Mouse (Mus musculus): ENCODE measurements around the gene Naa10.
A peak's percentile ranks its signal among the peaks of the same experiment; 100 is the strongest.

Naa10 gene

DNA sequence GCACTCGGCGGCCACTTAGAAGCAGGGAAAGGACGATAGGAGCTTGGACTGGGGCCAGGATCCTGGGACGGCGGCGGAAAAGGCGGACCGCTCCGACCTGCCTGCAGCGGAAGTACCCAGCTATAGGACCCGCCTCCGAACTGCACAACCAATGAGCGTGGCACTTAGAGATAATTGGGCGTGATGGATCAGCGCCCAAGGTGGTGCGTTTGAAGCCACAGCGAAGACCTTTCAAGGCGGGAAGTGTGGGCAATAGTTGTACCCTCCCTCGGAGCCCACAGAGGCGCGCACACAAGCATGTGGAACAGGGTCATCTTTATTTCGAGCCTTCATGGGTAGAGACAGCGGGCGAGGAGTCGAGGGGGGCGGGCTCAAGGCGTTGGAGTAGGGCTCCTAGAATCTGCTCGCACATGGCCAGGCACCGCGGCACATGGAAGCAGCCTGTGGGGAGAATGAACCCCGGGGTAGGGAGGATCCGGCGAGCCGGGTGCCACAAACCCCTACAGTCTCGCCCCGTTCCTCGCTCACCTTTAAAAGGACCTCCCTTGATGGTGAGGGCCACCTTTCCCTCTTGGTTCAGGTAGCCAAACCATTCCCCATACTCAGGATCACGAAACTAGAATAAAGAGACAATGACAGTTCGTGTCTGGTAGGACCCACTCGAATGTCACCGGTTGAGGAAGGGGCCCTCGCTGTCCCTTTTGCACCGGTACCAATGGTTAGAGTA lies at the start of gene Naa10, which contains the start of gene Arhgap4:
Gene Naa10 (minus strand): TSS at position 122 of the 727 bp plus-strand sequence.
Gene Arhgap4 (minus strand): TSS at position 48 of the 727 bp plus-strand sequence.
- peak; percentile 89 to 95 for DNase-seq

DNA sequence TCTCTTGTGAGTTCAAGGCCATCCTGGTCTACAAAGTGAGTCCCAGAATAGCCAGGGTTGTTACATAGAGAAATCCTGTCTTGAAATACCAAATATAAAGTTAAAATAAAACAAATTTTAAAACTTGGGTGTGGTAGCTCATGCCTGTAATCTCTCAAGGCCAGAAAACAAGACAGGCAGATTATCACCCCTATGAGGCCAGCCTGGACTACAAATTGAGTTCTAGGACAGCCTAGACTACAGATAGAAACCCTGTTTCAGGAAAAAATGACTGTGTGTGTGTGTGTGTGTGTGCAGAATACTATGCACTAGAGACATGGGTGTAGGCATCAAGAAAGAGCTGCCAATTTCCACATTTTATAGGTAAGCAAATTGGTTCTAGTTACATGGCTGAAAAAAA lies 49.0 kb upstream of the Naa10 start:
- DNase-seq: no peak

DNA sequence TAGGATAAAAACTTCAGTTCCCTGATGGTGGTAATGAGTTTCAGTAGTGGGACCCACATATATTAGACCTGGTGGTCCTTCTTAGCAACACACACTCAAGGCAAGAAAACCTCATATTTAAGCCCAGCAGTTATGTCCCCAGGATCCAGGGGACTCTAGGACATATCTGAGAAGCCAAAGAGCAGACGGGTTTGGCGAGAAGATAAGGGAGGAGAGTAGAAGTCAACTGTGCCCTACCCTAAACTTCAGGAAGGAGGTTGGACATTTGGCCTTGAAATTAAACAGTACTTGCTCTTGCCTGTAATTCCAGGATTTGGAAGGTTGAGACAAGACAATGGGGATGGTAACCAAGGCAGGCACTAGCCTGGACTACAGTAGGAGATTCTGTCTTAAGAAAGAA lies 48.0 kb upstream of the Naa10 start:
- no peak for DNase-seq

DNA sequence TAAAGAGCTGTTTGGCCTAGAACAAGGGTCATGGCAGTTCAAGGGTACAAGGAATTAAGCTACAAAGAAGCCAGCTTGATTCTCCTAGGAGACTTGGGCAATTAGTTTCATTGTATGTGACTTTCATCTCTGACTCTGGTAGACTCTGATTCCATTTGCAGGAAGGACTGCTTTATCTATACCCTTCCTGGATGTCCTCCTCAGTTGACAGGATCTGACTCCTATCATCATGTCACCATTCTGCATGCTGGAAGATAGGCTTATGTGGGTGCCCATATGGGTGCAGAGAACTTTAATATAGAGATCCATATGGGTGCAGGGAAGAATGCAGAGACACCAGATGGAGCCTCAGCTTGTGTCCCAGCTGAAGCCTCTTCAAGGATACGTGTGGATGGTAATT lies 47.4 kb upstream of the Naa10 start:
- no peak for DNase-seq

DNA sequence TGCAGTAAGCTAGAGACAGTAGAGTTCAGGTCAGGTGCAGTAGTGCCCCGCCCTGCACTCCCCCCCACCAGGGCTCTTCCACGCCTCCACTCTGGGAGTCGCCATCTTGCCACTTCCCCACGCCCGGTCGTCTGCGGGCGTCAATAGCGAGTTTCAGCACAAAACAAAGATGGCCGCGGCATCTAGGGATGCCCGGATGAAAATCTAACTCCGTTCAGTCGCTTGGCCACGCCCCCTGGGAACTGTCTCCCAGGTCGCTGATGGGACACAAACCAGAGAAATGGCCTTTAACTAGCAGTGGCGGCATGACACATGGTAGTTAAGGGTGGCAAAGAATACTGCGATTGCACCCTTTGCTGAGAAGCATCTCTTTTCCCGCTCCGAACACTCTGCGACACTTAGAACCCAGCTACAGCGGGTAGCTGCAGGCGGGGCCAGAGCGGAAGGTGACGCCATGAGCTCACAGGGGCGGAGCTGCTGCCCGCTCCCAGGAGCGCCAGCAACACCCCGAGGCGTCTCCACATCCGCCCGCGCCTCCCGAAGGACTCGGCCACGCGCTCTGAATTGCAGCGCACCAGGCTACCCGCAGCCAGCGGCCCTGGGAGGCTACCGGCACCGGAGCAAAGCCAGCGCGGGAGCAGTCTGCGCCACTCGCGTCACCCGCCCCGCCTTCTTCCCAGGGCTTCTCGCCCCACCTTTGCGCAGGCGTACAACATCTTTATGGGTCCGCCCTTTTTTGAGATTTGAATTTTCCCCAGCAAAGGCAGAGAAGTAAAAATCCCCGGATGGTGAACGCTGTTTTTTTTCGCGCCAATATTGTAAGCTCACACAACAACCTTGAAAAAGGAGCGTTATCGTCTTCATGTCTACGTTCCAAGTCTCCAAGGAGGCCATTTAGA lies 45.7 kb upstream of the Naa10 start:
- peak; percentile 91 to 92 for DNase-seq

DNA sequence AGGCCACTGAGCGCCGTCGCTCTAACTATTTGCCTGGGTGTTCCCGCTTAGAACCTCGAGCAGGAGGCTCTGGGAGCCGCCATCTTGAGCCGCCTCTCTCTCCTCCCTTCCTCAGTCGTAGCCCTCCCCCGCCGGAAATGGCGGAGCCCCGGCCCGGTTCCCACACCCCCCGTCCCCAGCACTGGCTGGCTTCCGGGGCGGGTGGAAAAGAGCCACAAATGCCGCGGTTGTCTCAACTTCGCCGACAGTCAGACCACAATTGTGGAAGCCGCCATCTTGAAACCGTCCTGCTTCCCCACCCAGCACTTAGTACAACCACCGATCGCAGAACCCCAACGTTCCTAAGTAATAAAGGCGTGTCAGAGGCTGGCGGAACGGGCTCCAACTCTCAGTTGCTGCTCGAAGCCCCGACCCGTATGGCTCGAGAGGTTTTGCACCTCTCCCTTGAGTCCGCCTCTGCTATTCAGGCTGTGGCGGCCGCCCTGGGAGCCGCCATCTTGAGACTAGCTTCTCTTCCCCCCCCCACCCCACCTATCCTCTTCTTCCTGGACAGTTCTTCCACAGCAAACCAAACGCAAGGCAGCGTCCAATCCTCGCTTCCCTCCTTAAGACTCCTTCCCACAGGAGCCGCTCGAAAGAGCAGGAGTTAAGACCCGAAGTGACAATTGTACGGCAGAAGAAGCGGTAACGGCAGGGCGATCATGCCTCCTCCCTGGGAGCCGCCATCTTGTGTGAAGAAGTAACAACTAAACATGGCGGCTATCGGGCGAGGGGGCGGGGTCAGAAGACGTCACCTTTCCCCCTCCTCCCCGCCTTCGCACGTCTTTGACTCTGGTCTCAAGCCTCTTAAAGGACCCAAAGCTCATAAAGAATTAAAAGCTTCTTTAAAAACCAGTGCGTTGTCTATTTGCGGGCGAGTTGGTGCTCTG lies 44.8 kb upstream of the Naa10 start, which contains the start of gene Hcfc1:
Gene Hcfc1 (minus strand): TSS at position 110 of the 929 bp plus-strand sequence.
- peak; percentile 88 to 91 for DNase-seq

DNA sequence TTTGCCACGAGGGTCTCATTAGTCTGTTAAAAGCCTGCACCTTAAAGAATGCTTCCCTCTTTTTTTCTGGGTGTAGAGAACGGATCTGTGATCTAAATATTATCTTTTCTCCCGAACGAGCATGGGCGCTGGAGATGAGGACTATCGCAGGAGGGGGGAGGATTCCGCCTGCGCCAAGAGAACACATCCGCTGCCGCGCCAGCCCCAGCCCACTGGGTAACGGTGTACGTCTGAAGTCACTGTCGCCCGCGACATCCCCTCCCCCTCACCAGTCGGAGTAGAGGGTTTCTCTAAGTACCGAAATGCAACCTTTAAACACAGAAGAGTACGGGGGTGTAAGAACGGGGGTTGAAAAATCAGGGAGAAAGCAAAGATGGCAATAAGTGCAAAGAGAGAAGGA lies 43.6 kb upstream of the Naa10 start:
- peak; percentile 35 to 67 for DNase-seq

DNA sequence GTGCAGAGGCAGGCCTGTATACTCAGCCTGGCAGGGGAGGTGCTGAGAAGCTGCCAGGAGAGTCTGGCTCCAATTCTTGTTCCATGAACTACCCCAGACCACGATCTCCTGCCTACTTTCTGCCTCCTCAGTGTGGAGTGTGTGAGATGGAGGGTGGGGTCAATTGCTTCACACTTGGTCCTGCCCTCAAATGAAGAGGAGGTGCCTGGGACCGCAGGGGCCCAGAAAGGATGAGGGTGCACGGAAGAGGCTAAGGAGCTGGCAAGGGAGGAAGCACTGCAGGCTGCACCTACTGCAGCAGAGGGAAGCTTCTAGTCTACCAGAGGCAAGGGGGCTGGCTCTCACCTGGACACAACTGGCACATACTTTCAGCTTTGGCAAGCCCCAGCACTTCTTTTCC lies 42.6 kb upstream of the Naa10 start:
- DNase-seq: peak in 1 of 2 experiments; percentile 7

DNA sequence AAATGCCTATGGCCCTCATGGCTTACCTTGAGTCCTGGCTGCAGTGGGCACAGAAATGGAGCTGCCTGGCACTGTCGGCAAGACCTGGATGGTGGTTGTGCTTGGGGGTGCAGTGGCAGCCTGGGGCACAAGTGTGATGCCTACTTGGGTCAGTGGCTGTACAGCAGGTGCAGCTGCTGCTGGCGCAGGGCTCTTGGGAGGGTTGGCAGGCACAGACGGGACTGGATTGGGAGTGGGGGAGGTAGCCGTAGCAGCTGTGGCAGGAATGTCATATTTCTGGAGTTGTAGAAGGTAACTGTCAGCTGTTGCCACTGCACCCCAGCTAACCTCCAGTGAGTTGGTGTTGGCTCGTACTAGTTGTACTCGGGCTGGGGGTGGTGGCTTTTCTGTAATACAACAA lies 33.2 kb upstream of the Naa10 start:
- DNase-seq: no peak

DNA sequence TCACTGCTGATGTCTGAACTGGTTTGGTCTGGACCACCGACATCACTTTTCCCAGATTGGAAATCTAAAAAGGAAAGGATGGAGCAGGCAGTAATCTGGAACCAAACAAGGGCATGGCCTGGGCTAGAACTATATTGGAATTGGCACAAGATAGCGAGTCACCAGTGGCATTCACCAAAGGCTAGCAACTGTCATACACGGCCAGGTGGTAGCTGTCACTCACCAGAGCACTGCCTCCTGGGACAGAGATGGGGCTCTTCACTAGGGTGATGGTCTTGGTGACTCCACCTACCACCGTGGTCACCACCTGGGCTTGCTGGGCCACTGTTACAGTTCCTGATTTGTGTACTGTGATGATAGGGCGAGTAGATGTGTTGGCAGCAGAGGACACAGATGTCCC lies 30.9 kb upstream of the Naa10 start:
- DNase-seq: no peak

DNA sequence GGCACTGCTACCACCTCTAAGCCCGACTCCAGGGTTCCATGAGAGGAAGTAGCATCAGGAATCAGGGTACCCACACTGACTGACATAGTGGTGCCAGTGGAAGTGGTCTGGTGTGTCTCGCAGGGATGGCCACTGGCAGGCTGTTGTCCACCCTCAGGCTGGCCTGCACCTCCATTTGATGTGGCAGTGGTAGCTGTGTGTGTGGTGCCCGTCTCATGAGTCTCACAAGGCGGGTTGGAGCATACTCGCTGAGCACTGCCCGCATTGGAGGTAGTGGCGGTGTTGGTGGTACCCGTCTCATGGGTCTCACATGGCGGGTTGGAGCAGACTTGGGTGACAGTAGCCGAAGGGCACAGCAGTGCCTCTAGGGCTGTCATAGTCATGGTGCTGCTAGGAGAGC lies 27.6 kb upstream of the Naa10 start:
- DNase-seq: no peak

DNA sequence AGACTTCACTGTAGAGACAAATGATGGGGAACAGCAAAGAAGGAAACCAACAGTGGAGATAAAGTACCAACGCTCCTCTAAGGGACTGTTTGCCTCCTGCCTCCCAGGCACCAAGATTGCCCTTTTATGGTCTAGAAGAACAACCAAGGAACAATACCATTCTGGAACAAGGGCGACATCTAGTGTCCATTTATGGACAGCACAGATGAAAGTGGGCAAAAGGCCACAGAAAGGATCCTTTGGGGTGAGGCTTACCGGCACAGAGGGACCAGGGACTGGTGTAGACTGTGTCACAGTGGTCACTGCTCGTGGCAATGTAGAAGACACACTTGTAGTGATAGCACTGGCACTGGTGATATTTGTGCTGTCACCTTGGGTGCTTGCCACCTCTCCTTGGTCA lies 26.9 kb upstream of the Naa10 start:
- peak; percentile 64 to 72 for DNase-seq

DNA sequence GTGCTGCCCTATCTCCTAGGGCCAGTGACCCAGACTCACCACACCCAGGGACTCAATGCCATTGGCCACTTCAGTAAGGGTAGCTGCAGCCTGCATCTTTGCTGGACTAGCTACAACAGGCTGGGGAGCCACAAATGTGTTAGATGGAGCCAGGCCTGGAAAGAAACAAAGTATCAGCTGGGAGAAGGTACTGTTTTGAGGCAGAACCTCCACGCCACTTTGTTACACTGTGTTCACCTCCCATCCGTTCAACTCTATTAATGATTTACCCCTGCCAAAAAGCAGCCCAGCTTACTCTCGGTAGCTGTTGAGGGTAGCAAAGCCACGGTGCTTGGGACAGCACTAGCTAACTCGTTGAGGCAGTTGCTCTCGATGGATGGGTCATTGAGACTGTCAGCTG lies 25.2 kb upstream of the Naa10 start:
- no peak for DNase-seq

DNA sequence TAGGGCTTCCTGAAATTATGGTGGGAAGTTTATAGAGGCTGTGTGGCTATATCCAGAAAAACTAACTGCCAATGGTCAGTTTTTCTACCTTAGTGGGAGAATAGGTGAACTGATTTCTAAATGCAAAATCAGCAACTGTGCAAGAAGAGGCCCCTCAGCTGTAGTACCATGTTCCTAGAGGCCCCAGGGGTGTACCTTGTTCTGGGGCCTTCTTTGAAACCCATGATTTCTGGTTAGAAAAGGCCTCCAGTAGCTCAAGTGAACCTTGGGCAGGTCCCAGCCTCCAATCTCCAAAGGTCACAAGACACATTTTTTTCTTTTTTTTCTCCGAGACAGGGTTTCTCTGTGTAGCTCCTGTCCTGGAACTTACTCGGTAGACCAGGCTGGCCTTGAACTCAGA lies 20.6 kb upstream of the Naa10 start:
- no peak for DNase-seq

DNA sequence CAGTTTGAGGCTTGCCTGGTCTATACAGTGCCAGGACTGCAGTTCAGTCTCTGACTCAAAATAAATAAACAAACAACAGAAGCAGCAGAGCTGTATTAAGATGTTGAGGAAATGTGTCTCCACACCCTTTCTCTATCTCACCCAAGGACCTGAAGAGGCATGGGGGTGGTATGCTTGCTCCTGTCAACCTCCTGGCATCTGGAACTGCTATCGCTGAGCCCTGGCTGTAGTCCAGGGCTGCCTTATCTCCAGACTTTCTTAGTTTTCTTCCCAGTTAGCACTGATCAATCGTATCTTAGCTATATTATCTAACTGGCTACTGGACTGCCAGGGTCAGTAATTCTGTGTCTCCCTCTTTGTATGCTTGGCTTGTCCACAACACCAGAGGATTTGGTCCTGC lies 20.1 kb upstream of the Naa10 start:
- DNase-seq: no peak

DNA sequence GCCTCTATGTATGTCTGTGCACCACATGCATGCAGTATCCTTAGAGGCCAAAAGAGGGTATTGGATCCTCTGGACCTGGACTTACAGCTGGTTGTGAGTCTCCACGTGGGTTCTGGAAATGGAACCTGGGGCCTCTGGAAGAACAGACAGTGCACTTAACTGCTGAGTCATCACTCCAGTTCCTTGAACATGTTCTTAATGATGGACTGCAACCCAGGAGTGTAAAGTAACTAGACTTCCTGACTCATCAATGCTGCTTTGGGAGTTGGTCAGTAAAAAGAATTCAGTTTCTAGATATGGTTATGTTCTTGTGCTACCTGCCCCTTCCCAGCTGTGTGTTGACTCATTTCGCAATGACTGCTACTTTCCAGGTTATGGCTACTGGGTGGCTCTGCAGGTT lies 10.1 kb upstream of the Naa10 start:
- DNase-seq: no peak

DNA sequence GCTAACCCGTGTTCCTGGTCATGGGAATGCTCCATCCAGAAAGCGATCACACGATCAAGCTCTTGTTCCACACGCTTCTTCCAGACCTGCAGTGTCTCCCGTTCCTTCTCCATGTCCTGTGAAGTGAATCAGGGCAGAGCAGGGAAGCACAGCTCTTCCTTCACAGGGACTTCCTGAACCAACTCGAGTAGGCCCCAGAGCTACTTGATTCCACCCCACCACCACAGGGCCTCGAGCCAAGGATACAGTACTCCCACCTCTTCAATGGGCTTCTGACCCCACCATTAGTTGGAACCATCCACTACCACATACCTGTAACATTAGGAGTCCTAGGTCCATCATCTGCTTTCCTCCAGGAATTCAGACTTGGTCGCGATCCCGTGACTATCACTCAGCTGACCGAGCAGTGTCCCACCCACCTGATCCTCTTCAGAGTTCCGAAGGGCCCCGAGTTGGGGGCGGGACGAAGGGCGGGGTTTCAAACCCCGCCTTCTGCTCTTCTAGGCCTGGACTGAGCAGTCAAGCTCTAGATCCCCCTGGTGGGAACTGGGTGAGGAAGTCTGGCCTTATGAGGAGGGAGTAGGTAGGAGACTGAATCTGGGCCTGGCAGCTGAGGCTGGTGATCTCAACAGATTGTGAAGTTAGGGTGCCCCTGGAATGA lies 8.8 kb upstream of the Naa10 start, which contains the start of gene Renbp:
Gene Renbp (minus strand): TSS at position 449 of the 661 bp plus-strand sequence.
- DNase-seq: peak in 1 of 2 experiments; percentile 22

DNA sequence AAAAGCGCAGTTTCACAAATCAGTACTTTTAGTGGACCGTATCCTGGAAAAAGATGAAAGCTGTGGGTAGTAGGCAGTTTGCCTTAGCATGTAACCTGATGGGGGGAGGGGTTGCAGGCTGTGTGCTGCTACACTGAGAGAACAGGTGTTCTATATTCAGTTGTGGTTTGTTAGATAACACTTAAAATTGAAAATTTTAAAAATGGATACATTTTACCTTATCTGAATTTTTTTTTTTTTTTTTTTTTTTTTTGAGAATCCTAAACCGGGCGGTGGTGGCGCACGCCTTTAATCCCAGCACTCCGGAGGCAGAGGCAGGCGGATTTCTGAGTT lies 772 bp upstream of the Naa10 start:
- peak in 1 of 2 experiments; percentile 35 for DNase-seq

DNA sequence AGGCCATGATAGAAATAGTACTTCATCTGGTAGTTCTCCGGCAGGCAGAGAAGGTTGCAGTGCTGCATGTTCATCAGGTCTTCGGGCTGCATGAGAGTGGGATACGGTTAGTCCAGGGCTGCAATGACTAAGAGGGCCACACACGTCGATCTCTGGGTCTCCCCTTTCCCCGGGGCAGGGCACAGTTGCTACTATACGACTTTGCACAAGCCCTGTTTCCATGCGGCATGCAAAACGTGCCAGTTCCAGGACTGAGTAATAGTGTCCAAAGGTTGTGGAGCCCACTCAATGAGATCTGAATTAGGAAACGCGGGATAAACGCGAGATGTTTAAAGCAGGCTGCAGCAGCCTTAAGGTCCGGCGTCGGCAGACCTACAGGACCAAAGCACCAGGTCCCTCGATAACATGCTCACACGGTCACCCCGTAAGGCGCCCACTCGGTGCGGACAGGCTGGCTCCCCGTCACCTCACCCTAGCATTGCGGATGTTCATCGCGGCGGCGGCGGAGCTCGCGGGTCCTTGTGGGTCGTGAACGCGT lies 390 bp downstream of the Naa10 start:
- DNase-seq: no peak

DNA sequence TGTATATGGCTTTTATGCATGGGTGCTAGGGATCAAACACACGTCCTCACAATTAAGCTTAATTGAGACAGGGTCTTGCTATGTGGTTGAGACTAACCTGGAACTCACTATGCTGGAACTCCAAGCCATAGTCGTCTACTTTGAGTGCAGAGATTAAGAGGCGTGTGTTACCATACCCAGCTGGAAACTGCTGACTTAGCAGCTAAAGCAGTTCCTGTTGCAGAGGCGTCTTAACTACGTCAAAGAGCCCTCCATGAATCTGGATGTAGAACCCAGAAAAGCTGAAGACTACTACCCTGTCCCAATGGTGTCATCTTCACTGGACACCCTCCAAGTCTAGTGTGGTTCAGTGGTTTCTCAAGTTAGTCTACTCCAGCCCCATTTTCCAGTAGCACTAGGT lies 3.1 kb downstream of the Naa10 start:
- no peak for DNase-seq

DNA sequence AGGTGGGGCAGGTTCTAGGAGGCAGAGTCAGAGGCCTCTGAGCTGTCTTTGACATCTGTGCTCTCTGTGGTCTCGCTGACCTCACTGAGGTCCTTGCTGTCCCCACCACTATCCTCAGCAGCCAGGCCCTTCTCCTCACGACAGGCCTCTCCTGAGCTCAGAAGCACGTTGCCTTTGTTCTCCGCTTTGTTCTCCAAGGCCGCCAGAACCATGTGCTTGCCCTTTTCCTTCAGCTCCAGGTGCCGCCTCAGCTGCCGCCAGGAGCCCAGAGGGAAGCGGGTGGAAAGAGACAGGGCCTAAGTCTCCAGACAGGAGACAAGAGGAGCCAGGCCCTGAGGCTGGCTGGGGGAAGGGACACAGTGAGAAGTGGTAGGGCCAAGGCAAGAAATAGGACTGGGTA lies 4.8 kb downstream of the Naa10 start:
- DNase-seq: no peak

Measured in cerebellum, postnatal 25 days (tissue).